Mouse (Mus musculus) T-helper 2 cell (primary cell): ENCODE measurements around the gene Sntg2.

ENCODE experiments used
- in situ Hi-C: fragments of 300-600 bp; cut with MboI, MseI; formaldehyde crosslinking; loops from one replicate; pipeline ENCODE4 v1.15.1; 2025; ENCODE audit warnings: high pct_unique_total_duplicates

Sntg2 gene

GRCm38 (mm10) chr12:30372933-30373501, at the start of gene Sntg2:
Sntg2 (minus strand) TSS chr12:30373375.
- in situ Hi-C loops = no loop called here

DNA sequence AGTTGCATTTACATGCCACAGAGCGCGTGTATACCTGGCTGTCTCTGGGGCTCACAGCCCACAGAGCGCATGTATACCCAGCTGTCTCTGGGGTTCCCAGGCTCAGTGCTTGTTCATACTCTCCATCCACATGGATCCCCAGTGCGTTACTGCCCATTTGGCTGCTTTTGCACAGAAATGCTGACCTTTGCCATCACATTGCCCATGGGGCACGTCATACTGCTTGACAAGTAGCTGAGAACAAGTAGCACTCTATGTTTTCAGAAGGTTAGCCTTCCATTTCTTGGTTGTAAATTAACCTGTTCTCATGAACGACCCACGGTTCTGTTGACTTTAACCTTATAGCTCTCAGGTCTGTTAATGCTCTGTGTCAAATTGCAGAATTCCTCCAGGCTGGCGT, 43.4 kb upstream of the Sntg2 start:
- in situ Hi-C loops = no loop called here

DNA sequence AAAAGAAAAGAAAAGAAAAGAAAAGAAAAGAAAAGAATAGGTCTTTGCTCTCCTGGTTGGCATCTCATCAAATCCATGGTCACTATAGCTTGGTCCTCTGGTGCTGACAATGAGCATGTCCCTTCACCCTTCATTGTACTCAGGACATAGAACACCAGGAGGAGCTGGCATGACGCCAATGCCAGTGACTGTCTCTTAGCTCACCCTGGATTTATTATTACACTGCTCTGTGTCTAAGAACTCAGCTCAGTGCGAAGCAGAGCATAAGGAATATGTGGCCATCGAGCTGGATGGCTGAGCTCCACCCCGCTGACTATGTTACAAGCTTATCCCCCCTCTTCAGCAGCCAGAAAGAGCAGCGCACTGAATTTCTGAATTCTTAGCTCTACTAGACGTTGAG, 42.8 kb upstream of the Sntg2 start:
- in situ Hi-C loops = no loop called here

- in situ Hi-C loops = no loop called here
These were observed 29.5 kb upstream of the Sntg2 start for GRCm38 (mm10) chr12:30402651-30403050.

- in situ Hi-C loops = no loop called here
These were observed 27.4 kb upstream of the Sntg2 start for GRCm38 (mm10) chr12:30400531-30400930.

- in situ Hi-C loops = no loop called here
These were observed 26.9 kb upstream of the Sntg2 start for GRCm38 (mm10) chr12:30400114-30400513.

- in situ Hi-C loops = no loop called here
These were observed 882 bp downstream of the Sntg2 start for GRCm38 (mm10) chr12:30372293-30372692.

DNA sequence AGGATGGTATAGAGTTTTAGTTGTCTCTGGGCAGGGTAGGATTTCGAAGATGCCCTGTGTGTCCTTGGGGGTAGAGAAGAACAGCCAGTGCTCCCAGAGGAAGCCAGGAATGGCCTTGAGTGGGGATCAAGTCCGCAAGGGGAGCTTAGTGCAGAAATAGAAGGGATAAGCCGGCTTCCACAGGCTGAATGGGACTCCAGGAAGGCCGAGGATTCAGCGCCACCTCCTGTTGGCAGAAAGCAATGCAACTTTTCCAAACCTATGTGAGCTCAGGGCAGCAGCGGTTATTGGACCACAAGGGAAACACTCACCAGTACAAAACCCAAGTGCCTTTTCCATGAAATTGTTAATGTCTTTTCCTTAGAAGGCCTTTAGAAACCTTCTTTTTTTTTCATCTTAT, 3.4 kb downstream of the Sntg2 start:
- in situ Hi-C loops = no loop called here

- in situ Hi-C loops = no loop called here
These were observed 4.0 kb downstream of the Sntg2 start for GRCm38 (mm10) chr12:30369141-30369540.

DNA sequence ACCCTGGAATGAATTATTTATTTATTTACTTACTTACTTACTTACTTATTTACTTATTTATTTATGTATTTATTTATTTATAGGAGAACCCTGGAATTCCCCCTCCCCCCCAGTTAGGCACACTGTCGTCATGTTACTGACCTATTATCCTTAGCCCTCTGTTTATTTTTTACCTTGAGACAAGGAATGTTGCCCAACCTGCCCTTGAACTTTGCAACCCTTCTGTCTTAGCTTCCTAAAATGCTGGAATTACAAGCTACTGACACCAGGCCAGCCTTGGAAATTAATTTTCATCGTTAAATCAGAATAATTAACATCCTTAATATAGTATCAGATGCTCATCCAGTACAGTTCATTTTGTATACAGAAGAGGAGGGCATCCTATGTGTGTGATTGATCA, 10.9 kb downstream of the Sntg2 start:
- in situ Hi-C loops = no loop called here

- in situ Hi-C loops = no loop called here
These were observed 15.5 kb downstream of the Sntg2 start for GRCm38 (mm10) chr12:30357666-30358065.

DNA sequence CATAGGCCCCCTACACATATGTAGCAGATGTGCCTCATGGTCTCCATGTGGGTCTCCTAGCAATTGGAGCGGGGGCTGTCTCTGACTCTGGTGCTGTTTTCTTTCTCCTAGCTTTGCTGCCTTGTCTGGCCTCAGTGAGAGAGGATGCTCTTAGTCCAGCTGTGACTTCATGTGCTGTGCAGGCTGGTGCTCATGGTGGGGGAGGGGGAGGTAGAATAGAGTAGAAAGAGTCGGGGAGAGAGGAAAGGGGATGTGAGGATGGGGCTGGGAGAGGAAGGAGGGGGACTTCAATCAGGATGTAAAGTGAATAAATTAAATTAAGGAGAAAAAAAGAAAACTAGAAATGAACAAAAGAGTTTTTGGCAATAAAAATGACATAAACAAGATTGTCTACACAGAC, 20.8 kb downstream of the Sntg2 start:
- in situ Hi-C loops = no loop called here

GRCm38 (mm10) chr12:30348036-30348435, 25.1 kb downstream of the Sntg2 start:
- in situ Hi-C loops = no loop called here

- in situ Hi-C loops = no loop called here
These were observed 25.9 kb downstream of the Sntg2 start for GRCm38 (mm10) chr12:30347284-30347683.

- in situ Hi-C loops = no loop called here
These were observed 28.4 kb downstream of the Sntg2 start for GRCm38 (mm10) chr12:30344806-30345205.

DNA sequence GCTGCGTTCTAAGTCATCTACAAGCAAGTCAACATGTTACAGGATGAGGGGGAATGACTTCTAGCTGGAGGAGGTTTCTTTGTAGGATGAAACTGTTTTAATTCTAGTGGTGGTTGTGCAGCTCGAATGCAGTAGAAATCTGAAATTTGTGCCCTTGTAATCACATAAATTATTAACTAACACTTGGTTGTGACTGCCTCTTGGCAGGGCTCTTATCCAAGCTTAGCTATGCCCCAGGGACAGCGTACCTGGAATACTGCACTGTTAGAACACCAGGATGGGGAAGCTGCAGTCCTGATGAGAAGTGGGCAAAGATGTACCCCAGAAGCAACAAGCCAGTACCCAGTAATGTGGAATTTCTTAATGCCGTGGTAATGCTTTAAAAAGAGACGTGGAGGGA, 36.9 kb downstream of the Sntg2 start:
- in situ Hi-C loops = no loop called here

- in situ Hi-C loops = no loop called here
These were observed 38.7 kb downstream of the Sntg2 start for GRCm38 (mm10) chr12:30334502-30334901.

- in situ Hi-C loops = no loop called here
These were observed 55.2 kb downstream of the Sntg2 start for GRCm38 (mm10) chr12:30317971-30318370.

GRCm38 (mm10) chr12:30313021-30313420, 60.2 kb downstream of the Sntg2 start:
- in situ Hi-C loops = no loop called here

- in situ Hi-C loops = no loop called here
These were observed 64.8 kb downstream of the Sntg2 start for GRCm38 (mm10) chr12:30308197-30308939.

- in situ Hi-C loops = no loop called here
These were observed 80.2 kb downstream of the Sntg2 start for GRCm38 (mm10) chr12:30292724-30293560.

GRCm38 (mm10) chr12:30286888-30287573, 86.1 kb downstream of the Sntg2 start:
- in situ Hi-C loops = no loop called here
